Mouse (Mus musculus): ENCODE measurements around the gene Mt3.
"Not testable (repeated sequence)": the region's sequence is repeated elsewhere in the genome, so short reads cannot be mapped to it uniquely, and the experiment has no call there.

Gene Mt3

DNA sequence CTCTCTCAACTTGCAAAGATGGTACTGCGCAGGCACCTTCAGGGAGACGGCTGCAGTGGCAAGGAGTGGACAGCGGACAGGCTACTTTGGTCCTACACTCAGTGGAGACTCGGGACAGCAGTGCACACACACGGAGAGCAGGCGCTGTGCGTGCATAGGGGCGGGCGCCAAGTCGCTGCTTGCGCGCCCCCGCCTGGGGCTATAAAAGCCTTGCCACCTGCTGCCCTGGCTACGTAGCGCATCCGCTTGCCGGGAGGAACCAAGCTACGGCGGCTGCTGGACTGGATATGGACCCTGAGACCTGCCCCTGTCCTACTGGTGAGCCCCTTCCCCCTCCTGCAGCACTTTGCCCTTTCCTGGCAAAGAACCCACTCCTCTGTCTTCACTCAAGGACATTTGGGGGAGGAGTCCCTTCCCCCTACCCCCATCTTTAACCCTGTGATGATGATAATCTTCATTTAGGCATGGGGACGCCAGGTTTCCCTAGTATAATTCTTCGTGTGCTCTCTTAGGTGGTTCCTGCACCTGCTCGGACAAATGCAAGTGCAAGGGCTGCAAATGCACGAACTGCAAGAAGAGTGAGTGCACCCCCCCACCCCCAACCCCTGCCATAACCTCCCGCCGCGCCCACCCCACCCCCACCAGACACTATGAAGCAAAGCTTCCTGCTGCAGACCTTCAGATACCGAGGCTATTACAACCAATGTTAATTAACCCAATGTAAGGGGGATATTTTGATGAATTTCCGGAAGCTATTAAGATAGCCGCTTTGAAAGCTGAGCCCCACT lies at the start of gene Mt3:
Gene Mt3 (plus strand): TSS at position 95 of the 788 bp plus-strand sequence.
- DNase-seq (ENCODE audit: low read depth, low spot score), result no peak

DNA sequence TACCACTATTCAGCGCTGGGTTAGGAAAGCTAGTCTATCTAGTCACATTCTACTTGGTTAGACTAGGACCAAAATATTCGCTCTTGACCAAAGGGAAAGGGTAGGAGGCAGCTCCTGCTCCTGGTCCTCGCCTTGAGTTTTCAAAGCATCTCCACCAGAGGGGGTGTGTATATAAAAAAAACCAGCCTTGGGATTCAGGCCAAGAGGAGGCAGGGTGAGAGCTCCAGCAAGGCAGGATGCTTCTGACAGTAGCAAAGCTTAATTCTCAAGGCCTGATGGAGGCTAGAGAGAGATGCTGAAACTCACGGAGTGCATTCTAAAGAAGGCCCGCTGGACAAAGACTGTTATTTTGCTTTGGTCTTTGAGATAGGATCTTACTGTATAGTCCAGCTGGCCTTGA lies 48.3 kb upstream of the Mt3 start:
- no peak for DNase-seq (ENCODE audit: low read depth, low spot score)

DNA sequence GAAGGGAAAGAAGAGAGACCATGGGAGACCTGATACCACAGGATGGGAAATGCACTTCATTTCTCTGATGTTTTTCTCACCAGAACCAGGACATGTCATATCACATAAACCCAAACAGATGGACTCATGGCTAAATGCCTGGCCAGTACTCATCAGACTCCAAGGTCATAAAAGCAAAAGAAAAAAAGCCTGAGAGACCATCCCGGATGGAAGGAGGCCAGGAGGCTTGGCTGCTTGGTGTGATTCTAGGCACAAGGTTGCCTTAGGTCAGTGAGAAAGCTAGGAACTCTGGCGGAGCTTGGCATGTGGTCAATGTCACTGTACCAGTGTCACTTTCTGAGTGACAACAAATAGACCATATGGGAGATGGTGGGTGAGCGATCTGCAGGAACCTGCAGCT lies 44.5 kb upstream of the Mt3 start:
- DNase-seq (ENCODE audit: low read depth, low spot score), result no peak

DNA sequence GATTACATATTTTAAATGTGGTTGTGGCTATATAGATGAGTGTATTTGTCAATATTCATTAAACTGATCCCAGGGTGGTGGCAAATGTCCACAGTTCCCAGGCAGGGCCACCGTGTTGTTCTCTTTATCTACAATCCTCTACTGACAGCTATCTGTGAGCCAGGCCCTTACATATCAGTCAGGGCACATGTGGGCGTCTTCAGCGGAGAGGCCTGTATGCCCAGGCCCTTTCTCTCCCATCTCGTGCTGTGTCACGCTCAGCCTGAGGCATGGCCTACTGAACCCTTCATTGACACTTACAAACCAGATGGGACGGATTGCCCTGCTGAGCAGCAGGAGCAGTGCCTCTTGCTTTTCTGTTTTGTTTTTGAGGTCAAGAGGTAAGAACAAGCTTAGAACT lies 43.0 kb upstream of the Mt3 start:
- DNase-seq (ENCODE audit: low read depth, low spot score), result no peak

DNA sequence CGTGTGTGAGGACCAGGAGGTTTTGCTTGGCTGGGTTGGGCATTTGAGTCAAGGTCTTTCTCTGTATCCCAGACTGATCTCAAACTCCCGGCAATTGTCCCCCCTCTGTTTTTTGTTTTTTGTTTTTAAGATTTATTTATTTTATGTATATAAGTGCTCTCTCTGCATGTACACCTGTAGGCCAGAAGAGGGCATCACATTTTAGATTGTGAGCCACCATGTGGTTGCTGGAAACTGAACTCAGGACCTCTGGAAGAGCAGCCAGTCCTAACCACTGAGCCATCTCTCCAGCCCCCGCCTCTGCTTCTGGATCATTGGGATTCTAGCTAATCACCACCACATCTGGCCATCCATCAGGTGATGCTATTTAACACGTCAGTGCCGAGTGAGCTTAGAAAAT lies 42.6 kb upstream of the Mt3 start:
- DNase-seq (ENCODE audit: low read depth, low spot score), result no peak

DNA sequence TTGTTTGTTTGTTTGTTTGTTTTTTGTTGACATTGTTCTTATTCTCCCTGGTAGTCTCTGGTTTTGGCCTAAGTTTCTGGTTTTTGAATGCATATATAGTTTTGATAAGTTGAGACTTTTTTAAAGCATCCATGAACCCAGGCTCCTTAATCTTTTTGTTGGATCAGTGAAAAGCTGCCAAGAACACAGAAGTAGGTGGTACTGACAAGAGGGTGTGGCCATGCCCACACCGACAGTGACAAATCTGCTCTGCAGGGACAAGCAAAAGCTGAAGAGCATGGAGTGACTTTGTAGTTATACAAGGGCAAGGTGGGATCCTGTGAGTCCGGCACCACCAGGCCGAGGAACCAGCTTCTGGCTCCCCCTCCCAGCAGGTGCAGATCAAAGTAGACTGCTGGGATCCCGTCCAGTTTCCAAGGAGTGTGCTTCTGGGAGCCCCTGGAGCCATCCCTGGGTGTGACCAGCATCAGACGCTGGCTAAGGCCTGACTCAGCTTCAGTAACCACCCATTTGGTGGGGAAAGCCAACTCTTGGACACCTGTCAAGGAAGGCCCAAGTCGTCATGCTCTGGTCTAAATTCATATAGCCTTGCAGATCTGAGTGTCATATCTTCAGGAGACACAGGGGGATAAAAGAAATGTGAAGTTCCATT lies 41.8 kb upstream of the Mt3 start:
- no peak for DNase-seq (ENCODE audit: low read depth, low spot score)

DNA sequence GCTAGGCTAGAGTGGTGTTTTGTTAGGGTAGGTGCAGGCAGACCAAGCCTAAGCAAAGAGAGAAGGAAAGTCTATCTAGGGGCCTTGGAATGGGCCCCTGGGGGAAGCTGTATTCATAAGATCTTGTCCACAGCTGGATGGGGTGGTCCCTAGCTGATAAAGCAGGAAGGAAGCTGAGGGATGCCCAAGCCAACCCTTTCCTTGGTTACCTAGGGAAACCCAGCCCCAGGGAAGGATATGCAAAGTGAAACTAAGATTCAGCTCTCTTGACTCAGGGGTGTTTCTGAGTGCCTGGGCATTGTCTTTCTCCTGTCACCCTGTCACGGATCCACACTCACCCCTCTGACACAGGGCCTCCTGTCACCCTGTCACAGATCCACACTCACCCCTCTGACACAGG lies 39.0 kb upstream of the Mt3 start:
- DNase-seq (ENCODE audit: low read depth, low spot score), result no peak

DNA sequence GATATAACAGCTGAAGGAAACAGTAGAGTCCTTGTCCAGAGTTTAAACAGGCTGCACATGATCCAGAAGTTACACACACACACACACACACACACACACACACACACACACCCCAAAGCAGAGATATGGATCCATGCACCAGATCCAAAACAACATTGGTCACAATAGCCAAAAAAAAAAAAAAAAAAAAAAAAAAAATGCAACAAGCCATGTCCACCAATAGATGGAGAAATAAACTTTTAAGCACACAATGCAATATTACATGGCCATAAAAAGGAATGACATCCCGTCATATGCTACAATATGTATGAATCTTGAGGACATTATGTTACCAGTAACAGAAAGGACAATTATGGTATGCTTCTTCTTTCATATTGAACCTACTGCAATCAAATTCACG lies 38.4 kb upstream of the Mt3 start:
- no peak for DNase-seq (ENCODE audit: low read depth, low spot score)

DNA sequence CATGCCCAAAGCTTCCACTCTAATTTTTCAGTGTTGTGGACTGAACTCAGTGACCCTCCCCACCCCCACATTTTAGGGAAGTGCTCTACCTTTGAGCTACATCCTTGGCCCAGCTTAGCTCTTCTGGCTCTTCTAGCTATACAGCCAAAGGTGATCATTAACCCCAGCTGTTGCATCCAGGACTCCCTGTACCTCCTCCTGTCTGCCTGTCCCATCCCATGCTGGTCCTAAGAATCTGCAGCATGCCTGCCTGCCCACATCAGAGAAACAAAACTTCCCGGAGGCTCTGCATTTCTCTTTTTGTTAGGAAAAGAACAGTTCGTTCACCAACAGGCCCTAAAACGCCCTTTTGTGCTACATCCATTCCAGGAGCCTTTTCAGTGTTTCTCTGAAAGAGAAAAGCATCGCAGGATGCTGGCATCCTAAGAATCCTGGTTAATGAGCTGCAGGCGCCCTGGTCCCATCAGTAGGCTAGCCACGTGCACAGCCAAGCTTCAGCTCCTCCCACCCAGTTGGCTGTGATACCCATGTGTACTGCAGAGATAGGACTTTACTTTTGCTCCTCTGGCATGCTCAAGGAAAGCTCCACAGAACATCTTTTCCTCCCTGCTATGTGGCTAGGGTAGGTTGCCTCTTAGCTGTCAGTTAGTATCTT lies 33.5 kb upstream of the Mt3 start:
- no peak for DNase-seq (ENCODE audit: low read depth, low spot score)

DNA sequence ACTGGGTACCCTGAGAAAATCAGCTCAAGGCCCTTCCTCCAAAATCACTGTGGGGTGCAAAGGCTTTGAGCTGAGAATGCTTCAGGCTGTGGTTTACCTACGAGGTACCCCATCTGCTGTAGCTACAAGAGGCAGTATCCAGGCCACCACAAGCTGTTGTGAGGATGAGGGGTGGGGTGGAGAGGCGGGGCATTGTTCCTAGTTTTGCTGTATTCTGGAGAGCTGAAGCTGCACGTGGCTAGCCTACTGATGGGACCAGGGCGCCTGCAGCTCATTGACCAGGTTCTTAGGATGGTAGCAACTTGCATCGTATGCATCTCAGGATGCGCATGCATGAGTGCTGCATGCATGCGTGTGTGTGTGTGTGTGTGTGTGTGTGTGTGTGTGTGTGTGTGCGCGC lies 30.8 kb upstream of the Mt3 start:
- no peak for DNase-seq (ENCODE audit: low read depth, low spot score)

DNA sequence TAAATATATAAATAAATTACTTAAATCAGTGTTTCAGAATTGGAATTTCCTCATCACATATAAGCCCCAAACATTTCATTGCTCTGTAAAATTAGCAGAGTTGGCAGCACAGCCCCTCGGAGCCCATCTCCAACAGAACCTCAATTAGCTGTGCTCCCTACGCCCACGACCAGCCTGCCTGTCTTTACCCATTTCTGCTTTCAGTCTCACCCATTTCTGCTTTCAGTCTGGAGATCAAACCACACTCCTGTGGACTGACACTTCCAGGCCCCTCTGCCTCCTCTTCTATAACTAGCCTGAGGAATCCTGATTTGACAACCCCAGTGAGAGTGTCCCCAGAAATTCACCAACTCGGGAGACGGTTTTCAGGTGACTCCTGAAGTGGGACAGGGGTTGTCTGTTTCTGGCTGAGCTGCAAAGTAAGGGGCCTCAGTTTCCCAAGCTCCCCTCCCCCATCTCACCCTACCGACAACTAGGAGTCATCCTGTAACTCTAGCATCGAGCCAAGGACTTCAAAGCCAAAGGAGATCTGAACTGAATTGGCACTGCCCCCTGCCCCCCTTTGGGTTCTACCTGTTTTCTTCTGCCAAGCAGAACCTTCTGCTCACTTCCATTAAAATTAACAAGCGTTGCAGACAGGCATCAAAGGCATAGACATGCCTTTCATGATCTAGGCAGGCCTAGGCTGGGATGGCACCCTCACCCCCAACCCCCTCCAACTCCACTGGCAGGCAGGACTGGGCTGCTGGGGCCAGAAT lies 29.5 kb upstream of the Mt3 start:
- no peak for DNase-seq (ENCODE audit: low read depth, low spot score)

DNA sequence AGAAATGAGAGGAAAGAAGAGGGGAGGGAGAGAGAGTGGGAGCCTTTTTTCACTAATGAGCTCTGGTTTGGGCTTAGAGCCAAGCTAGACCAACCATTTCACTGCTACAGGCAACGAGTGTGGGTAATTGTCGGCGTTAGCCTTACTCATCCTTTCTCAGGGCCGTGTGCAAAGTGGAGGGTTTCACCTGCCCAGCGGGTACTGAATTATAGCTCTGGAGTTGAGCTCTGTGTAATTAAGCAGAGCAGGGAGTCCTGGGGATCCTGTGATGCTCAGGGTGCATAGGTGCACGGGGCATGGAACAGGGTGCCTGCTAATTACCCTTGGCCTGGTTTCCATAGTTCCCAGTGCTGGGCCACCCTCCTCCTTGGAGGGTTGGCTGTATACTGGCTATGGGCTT lies 24.7 kb upstream of the Mt3 start:
- no peak for DNase-seq (ENCODE audit: low read depth, low spot score)

DNA sequence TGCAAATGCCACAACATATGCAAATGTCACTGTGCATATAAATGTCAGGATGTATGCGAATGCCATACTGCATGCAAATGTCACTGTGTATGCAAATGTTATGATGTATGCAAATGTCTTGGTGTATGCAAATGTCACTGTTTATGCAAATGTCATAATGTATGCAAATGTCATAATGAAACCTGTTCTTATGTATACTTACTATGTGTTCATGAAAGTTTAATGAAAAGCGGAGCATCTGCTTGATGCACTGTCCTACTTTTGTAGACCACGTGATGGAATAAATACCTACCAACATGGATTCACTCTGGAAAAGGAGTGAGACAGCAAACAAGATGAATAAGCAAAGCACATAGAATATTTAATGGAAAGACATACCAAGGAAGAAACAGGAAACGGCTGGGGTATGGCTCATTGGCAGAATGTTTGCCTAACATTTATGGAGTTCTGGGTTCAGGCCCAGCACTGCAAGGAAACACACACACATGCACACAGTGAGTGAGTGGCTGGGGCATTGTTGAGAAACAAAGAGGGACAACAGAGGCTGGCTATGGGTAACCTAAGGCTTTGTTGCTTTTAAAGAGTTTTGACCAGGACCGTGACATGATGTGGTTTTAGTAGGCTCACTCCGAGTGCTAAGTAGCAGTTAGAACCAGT lies 23.1 kb upstream of the Mt3 start:
- DNase-seq (ENCODE audit: low read depth, low spot score), result no peak

DNA sequence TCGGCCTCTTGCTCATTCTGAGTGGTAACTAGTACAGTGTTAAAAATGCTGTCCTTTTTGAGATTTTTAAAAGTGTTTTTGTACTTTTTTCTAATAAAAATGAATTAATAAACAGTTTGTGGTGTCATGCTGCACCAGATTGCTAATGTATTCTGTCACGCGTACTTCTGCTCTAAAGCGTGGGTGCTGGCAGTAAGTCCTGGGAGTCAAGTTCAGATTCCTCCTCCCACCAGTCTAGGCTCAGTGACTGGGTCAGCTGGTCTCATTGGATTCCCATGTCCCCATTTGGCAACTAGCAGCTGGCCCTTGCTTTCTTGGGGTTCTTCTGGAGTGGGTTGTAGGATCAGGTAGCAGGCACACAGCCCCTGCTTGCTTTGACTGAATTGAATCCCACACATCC lies 22.3 kb upstream of the Mt3 start:
- DNase-seq (ENCODE audit: low read depth, low spot score), result no peak

DNA sequence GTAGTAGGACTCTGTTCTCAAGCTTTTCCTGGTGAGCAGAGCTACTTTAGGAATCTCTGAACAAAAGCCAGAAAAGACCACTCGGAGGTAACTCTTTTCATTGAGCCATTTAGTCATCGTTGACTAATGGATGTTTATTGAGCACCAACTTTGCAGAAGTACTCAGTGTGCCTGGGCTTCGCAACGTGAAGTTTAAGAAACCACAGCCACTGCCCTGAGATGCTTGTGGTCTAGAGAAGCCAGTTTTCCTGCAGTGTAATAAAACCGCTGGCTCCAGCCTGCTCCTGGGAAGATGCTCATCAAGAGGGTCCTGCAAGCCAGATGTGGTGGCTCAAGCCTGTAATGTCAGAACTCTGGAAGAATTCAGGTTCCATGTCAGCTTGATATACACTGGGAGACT lies 20.3 kb upstream of the Mt3 start:
- no peak for DNase-seq (ENCODE audit: low read depth, low spot score)

DNA sequence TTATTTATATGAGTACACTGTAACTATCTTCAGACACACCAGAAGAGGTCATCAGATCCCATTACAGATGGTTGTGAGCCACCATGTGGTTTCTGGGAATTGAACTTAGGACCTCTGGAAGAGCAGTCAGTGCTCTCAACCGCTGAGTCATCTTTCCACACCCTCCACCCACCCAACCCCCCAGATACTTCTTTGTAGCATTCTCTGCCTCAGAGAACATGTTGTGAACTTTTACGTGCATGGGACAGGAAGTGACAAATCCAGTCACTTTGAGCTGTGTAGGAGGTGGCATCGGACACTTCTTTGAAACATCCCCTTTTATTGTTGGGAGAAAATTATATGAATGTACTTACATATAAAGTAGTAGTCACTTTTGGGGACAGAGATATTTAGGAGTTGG lies 17.8 kb upstream of the Mt3 start:
- not testable (repeated sequence) for DNase-seq (ENCODE audit: low read depth, low spot score)

DNA sequence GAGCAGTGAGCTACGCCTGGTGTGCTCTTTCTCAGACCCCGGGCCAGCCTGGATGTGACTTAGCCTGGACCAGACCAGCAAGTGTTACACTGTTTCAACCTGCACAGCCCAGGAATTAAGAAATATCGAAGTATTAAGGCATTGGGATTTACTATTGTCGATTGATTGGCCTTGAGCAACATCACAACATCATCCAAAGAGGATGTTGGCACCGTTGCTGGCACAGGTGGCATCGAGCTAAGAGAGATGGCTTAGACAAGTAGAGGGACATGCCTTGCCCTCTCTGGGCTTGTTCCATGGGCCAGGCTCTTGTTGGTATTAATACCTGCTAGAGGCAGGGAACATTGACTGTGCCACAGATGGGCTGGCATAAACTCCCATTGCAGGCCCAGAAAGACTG lies 16.9 kb upstream of the Mt3 start:
- DNase-seq (ENCODE audit: low read depth, low spot score), result no peak

DNA sequence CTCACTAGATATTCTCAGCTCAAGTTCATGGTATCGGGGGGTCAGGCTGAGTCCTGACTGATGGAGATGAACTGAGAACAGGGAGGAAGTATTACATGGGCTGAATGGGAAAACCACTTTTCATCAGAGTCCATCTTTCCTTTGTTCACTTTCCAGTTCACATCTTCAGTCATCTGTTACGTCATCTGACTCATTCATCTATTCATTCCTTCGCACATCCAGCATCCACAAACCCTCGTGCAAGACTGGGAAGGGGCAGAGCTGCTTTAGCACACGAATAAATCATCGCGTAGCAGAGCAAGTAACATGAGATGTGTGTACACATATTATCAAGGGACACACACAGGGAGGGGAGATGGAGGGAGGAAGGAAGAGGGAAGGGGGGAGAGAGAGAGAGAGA lies 16.2 kb upstream of the Mt3 start:
- no peak for DNase-seq (ENCODE audit: low read depth, low spot score)

DNA sequence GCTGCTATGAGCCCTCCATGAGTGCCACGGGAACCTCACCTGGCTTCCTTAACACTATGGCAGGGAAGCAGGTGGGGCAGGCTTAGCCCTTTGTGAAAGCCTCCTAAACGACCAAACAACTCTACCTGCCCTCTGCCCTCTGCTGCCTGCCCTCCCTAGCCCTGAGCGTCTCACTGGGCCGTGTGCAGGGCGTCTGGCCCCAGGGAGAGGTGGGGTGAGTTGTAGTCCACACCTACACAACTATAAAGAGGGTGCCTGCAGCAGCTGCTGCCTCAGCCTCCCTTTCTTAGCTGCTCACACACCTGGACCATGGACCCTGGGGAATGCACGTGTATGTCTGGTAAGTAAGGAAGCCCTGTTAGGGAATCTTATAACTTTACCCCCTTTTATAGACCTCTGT lies 15.5 kb upstream of the Mt3 start, which contains the start of gene Mt4:
Gene Mt4 (plus strand): TSS at position 265 of the 400 bp plus-strand sequence.
- no peak for DNase-seq (ENCODE audit: low read depth, low spot score)

DNA sequence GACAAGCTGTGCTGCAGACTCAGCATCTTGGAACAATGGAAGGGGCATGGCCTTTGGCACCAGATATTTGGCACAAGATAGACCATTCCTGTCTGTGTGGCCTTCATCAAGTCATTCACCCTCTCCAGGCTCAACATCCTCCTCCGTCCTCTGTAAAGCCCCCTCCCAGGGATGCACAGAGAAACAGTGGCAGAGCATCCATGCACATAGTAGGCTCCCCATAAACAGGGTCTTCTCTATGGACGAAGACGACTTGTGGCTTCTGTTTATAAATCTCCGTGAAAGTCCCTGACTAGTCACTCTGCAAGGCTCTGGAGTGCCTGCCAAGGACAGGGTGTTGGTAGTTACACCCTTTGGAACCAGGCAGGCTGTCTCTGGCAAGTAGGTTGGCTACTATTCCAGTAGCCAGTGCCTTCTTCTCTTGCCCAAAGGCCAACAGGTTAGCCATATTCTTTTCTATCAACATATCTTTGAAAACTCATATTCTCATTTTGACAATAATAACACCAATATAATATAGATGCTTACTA lies 12.1 kb upstream of the Mt3 start:
- no peak for DNase-seq (ENCODE audit: low read depth, low spot score)

DNA sequence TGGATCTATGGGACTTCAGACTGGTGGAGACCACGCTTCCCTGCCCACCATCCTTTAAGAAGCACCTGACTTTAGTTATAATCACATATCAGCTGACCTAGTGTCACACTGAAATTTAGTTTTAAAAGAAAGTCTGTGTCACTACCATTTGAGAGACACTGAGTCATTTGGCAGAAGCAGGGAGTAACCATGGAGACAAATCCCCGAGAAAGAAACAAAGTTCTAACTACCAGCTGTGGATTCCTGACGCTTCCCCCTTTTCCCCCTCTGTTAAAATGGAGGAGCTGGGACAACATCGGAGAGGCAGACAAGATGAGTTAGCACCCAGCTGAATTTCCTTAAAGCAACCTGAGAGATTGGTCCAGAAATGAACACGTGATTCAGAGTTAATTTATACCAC lies 4.2 kb upstream of the Mt3 start:
- DNase-seq (ENCODE audit: low read depth, low spot score), result no peak
